Mouse (Mus musculus): ENCODE data around the gene Tcirg1.

Tcirg1 gene

DNA sequence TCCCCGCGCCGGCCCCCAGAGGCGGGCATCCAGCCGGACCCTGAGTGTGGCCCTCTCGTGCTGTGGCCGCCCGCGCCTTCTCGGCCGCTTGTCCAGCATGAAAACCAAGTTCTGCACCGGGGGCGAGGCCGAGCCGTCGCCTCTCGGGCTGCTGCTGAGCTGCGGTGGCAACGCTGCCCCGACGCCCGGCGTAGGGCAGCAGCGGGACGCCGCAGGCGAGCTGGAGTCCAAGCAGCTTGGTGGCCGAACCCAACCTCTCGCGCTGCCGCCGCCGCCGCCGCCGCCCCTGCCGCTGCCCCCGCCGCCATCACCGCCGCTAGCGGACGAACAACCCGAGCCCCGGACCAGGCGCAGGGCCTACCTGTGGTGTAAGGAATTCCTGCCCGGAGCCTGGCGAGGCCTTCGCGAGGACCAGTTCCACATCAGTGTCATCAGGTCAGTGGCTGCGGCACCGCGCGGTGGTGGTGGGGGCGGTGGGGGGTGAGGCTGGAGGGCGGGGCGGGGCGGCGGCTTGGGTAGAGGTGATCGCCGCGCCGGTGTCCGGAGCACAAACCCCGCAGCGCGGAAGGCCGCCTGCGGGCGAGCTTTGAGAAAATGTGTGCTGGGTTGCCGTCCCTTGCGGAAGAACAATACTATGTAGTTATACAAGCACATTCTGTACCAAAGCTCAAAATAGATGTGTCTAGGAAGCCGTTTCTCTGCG lies 54.8 kb downstream of the Tcirg1 start:
- peak in 1 of 2 experiments; percentile 34 for DNase-seq (ENCODE audit: low spot score in 2 of 2)

- DNase-seq (ENCODE audit: low spot score in 2 of 2), result peak; percentile 97 to 98
These were observed 55.4 kb downstream of the Tcirg1 start, which contains the start of gene Chka for GRCm38 (mm10) chr19:3851502-3851962. TSS of gene Chka (plus strand) at chr19:3851773.

DNA sequence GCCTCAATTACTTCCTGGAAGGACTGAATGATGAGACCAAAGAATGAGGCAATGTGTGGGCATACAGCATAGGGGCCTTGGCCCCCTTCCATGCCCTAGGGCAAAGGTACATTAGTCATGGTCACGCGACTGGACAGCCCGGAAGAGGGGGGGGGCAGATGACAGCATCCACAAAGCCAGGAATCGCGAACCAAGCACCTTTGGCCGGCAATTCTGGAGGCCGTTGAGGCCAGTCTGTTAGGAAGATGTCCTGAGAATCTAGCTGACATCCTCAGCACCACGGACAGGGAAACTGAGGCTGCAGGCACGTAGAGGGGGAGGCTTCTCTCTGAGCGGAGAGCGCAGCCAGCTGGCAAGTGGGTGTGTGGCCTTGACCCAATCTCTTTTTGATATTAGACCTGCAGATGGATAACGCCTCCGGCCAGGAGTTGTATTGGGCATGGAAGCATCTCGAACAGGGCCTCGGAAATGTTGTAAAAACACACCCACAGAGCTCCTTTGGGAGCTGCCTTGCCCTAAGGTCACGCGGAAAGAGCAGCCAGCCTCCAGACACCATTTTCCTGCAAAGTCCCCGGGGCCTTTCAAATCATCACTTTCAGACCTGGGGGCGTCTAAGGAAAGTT lies 56.0 kb downstream of the Tcirg1 start:
- DNase-seq (ENCODE audit: low spot score in 2 of 2), result peak; percentile 19 to 21

DNA sequence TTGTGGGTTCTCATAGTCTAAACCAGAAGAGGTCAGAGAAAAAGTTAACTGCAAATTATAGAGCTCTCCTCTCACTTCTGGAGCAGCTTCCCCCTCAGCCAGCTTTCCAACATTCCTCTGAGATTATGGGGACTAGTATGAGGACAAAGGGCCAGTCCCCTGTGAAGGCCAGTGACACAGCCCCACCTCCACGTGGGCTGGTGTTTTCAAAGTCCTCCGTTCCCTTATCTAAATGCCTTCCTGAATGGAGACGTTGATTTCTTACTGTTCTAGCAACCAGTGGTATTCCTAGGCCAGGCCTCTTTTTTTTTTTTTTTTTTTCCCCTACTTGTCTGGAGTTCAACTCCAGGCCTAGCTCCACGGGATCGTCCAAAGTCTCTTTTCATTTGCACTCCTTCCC lies 56.9 kb downstream of the Tcirg1 start:
- no peak for DNase-seq (ENCODE audit: low spot score in 2 of 2)

DNA sequence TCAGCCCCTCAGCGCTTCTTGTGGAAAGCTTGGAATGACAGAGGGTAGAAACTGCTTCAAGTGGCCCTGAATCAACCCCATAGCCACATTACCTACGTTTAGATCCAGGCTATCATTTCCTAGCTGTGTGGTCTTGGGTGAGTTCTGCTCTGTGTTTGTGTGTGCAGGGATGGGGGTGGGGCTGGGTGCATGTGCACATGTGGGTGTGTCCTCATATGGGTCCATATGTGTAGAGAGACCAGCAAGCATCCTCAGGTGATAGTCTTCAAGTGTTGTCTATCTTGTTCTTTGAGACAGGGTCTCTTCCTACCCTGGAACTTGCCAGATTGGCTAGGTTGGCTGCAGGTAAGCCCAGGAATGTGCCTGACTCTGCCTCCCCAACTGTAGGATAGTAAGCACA lies 57.7 kb downstream of the Tcirg1 start:
- DNase-seq (ENCODE audit: low spot score in 2 of 2), result no peak

DNA sequence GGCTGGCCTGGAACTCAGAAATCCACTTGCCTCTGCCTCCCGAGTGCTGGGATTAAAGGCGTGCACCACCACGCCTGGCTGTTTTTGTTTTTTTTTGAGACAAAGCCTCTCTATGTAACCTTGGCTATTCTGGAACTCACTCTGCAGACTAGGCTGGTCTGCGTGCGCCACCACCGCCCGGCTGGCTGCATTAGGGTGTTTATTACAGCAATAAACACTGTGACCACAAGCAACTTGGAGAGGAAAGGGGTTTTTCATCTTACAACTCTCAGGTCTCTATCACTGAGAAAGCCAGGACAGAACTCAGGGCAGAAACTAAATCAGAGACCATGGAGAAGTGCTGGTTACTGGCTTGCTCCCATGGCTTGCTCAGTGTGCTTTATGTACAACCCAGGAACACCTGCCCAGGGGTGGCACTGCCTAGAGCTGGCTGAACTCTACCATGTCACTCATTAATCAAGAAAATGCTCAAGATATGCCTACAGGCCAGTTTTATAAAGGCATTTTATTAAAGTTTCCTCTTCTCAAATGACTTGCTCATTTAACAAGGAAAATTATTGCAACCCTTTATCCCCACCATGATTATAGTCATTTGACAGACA lies 58.6 kb downstream of the Tcirg1 start:
- DNase-seq (ENCODE audit: low spot score in 2 of 2), result no peak

DNA sequence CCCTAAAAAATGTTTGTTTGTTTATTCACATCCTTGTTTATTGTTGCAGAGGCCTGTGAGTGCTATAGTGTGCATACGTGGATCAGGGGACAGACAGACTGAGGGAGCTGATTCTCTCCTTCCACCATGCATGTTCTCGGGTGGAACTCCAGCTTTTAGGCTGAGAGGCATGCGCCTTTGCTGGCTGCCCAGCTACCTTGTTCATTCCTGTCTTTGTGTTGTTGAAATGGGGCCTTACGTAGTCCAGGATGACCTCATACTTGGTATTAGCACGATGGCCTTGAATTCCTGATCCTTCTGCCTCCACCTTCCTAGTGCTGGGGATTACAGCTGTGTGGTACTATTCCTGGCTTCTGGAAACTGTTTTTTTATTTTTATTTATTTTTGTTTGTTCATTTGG lies 59.2 kb downstream of the Tcirg1 start:
- no peak for DNase-seq (ENCODE audit: low spot score in 2 of 2)

- no peak for DNase-seq (ENCODE audit: low spot score in 2 of 2)
These were observed 60.0 kb downstream of the Tcirg1 start for GRCm38 (mm10) chr19:3846676-3847604.
